Mouse (Mus musculus) forebrain, embryonic 14.5 days (tissue): ENCODE measurements around the gene Svop. TPM values are rescaled to one million over a fixed set of nuclear protein-coding genes. Genes with fewer than 3 reads are reported as not detected.

Experiments
- ATAC-seq: fragments of 200-750 bp; cut with Nextera tagmentation; 2 replicates; pipeline ENCODE4 v1.8.0; 2017; ENCODE audit warnings: mild to moderate bottlenecking, moderate library complexity
- DNase-seq: peaks from one replicate; pipeline ENCODE4 v3.0.0-alpha.2; 2015; ENCODE audit warnings: low spot score
- H3K27ac ChIP-seq: fragments of 300-500 bp; sonication (generic); 2 replicates; pipeline ENCODE4 v1.5.1; 2014; ENCODE audit warnings: low read depth, mild to moderate bottlenecking, control low read depth, low read length, moderate library complexity
- H3K27me3 ChIP-seq: fragments of 300-500 bp; sonication (generic); replicated peaks from 2 replicates; pipeline ENCODE4 v1.6.1; 2014; ENCODE audit warnings: low read length, control low read depth, mixed read lengths; ENCODE audit not compliant: control insufficient read depth, insufficient read depth
- H3K36me3 ChIP-seq: fragments of 300-500 bp; sonication (generic); 2 replicates; pipeline ENCODE4 v1.6.1; 2014; ENCODE audit warnings: low read length, control low read depth; ENCODE audit not compliant: control insufficient read depth, insufficient read depth
- H3K4me1 ChIP-seq: fragments of 300-500 bp; sonication (generic); 2 replicates; pipeline ENCODE4 v1.6.1; 2014; ENCODE audit warnings: antibody characterized with exemption, low read length, control low read depth; ENCODE audit not compliant: control insufficient read depth, insufficient read depth
- H3K4me2 ChIP-seq: fragments of 300-500 bp; sonication (generic); 2 replicates; pipeline ENCODE4 v1.6.1; 2014; ENCODE audit warnings: mild to moderate bottlenecking, control low read depth, low read length
- H3K4me3 ChIP-seq: fragments of 300-500 bp; sonication (generic); 2 replicates; pipeline ENCODE4 v1.5.1; 2014; ENCODE audit warnings: low read depth, low read length, control low read depth
- H3K9ac ChIP-seq: fragments of 300-500 bp; sonication (generic); 2 replicates; pipeline ENCODE4 v1.6.1; 2014; ENCODE audit warnings: mild to moderate bottlenecking, low read length, control low read depth, moderate library complexity
- H3K9me3 ChIP-seq: fragments of 300-500 bp; sonication (generic); replicated peaks from 2 replicates; pipeline ENCODE4 v1.6.1; 2016; ENCODE audit warnings: low read length, control low read depth, mixed read lengths; ENCODE audit not compliant: control insufficient read depth
- WGBS: fragments of 180-500 bp; shearing (Covaris S2); extraction: QIAGEN DNeasy Blood & Tissue Kit; methylation state at CpG from one replicate; pipeline ENCODE4 v1.1.7; 2014; 5-methylcytosine and 5-hydroxymethylcytosine counted together
- polyA plus RNA-seq: library from polyadenylated mRNA; unstranded; fragments of >200 nt; fragmentation: Nextera tagmentation; extraction: Ambion mirVana; gene quantifications from 2 replicates; pipeline ENCODE4 v1.2.1, GENCODE M21; 2014

Gene Svop
- polyA plus RNA-seq, 1 experiment from 2014 or later, result 60.5 TPM

DNA sequence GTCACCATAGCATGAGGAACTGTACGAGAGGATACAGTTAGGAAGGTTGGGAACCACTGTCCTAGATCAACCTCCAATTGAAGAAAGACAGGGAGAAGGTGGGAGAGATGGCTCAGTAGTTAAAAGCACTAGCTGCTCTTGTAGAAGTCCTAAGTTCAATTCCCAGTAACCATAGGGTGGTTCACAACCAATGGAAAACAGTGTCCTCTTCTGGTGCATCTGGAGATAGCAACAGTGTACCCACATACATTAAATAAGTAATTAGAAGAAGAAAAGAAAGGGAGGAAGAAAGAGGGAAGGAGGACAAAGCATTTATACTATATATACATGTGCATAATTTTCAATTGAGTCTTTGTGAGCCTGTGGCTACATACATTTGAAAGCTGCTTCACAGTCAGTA lies 46.2 kb downstream of the Svop start:
- Histone ChIP-seq H3K4me2 (no peak overlapping the region), H3K9ac (no peak overlapping the region), H3K27ac (no peak overlapping the region), H3K27me3 (no peaks in the 10 kb centered on the region), H3K36me3 (peaks cover 18% of the 10 kb centered on the region), H3K9me3 (no peaks in the 10 kb centered on the region), H3K4me1 (no peaks in the 10 kb centered on the region), H3K4me3 (no peak overlapping the region)
- WGBS, result 82% methylated on average over 1 of the region's 1 CpGs
- DNase-seq (no peak), ATAC-seq (no peak)

DNA sequence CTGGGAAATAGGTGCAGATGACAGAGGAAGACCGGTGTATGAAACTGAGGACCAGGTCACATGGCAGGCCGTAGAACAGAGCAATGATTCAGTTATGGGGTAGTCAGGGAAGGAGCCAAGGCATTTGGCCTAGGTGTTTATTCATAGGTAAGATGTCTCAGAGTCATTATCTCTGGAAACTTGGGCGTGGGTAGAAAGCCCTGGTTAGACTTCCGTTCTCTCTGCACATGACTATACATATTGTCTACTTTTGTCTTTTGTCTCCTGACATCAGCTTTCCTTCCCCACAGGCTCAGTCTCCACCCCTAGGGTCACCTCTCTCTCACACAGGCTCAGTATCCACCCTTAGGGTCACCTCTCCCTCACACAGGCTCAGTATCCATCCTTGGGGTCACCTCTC lies 47.6 kb downstream of the Svop start:
- Histone ChIP-seq H3K4me1 (no peaks in the 10 kb centered on the region), H3K27ac (no peak overlapping the region), H3K27me3 (no peaks in the 10 kb centered on the region), H3K4me2 (no peak overlapping the region), H3K36me3 (peaks cover 18% of the 10 kb centered on the region), H3K9ac (no peak overlapping the region), H3K9me3 (no peaks in the 10 kb centered on the region), H3K4me3 (no peak overlapping the region)
- WGBS, result 86% methylated on average over 4 of the region's 4 CpGs
- DNase-seq (no peak), ATAC-seq (no peak)

DNA sequence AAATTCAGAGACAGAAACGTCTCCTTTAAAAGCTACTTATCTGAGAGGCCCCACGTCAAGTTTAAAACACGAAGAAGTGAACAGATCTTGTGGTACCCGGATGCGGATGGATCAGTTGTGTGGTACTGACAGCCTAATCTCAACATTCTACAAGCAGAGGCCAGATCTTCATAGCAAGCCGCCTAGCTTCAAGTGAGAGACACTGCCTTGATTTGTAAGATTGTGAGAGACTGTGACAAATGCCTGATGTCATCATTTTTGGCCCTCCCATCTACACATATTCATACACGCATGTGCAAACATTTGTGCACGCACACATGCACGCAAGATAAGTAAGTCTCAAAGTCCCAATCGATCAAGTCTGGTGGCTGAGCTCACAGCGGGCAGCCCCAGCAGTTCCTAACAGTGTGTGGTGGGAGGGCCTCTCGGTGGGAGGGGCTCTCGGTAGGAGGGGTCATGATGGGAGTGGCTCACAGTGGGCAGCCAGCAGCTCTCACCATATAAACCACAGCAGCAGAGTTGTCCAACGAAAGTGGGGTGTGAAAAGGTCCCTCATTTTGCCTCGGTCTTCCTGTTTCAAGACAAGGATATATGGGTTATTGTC lies 49.9 kb downstream of the Svop start:
- Histone ChIP-seq H3K4me2 (no peak overlapping the region), H3K9me3 (no peaks in the 10 kb centered on the region), H3K4me1 (no peaks in the 10 kb centered on the region), H3K4me3 (no peak overlapping the region), H3K36me3 (peaks cover 30% of the 10 kb centered on the region), H3K9ac (no peak overlapping the region), H3K27me3 (no peaks in the 10 kb centered on the region), H3K27ac (no peak overlapping the region)
- DNase-seq, result no peak
- 15% methylated on average over 15 of the region's 15 CpGs for WGBS
- no peak for ATAC-seq

DNA sequence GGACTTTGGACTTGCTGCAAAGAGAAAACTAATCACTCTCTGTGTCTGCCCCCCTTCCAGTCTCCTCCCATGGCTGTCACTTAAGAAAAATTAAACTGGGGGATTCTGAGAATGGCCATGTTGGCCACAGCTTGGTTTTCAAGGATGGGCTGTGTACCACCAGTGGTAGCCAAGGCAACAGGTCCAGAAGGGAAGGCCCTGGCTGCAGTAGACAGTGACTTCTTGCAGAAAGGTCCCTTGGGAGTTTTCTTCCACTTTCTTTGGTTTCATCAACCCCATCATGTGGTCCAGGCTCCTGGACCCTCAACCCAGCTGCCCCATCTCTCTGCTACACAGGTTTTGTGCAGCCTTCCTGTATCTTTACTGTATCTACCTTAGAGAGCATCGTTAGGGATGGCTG lies 50.5 kb downstream of the Svop start:
- WGBS, result 54% methylated on average over 1 of the region's 1 CpGs
- H3K36me3 ChIP-seq, result peaks cover 30% of the 10 kb centered on the region
- H3K4me2 ChIP-seq, result no peak overlapping the region
- no peak for DNase-seq
- H3K27me3 ChIP-seq, result no peaks in the 10 kb centered on the region
- no peaks in the 10 kb centered on the region for H3K4me1 ChIP-seq
- H3K9me3 ChIP-seq, result no peaks in the 10 kb centered on the region
- no peak overlapping the region for H3K9ac ChIP-seq
- no peak for ATAC-seq
- no peak overlapping the region for H3K4me3 ChIP-seq
- no peak overlapping the region for H3K27ac ChIP-seq

DNA sequence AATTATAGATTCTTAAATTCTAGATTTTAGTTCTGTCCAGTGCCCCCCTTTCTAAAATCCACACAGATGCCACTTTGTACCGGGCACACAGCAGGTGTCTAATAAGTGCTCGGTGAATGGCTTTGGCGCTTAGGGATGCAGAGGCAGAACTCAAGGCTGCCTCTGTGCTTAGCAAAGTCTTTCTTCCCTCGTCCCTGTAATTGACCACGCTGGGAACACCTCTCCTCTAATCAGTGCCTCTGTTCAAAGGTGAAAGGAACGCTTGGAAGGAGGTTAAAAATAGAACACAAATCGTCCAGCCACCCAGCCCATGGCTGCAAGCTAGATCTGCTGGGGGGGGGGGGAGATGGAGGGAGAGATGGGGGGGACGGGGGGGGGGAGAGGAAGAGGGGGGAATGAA lies 50.9 kb downstream of the Svop start:
- Histone ChIP-seq H3K4me1 (no peaks in the 10 kb centered on the region), H3K27me3 (no peaks in the 10 kb centered on the region), H3K9ac (no peak overlapping the region), H3K36me3 (peaks cover 30% of the 10 kb centered on the region), H3K27ac (no peak overlapping the region), H3K4me3 (no peak overlapping the region), H3K9me3 (no peaks in the 10 kb centered on the region), H3K4me2 (no peak overlapping the region)
- no peak for DNase-seq
- no peak for ATAC-seq
- WGBS, result 5% methylated on average over 8 of the region's 8 CpGs

DNA sequence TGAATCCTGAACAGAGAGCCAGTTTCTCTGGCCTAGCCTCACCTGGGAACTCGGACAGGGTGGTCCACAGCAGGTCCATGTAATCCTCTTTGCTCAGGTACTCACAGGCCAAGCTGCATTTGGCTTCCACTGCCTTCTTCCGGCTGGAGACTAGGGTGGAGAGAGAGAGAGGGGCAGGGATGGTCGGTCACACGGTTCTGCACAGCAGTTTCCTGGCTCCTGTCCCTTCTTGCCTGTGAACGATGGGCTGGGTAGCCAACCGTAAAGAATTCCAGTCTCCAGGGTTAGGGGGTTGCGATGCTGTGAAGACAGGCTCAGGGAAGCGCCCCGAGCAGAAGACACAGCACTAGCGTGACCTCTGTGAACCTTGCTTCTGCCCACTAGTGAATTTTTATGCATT lies 56.3 kb downstream of the Svop start:
- 53% methylated on average over 10 of the region's 10 CpGs for WGBS
- no peaks in the 10 kb centered on the region for H3K9me3 ChIP-seq
- no peak for DNase-seq
- no peak overlapping the region for H3K9ac ChIP-seq
- no peak overlapping the region for H3K4me3 ChIP-seq
- H3K27me3 ChIP-seq, result no peaks in the 10 kb centered on the region
- H3K27ac ChIP-seq, result no peak overlapping the region
- no peak for ATAC-seq
- H3K4me2 ChIP-seq, result no peak overlapping the region
- H3K36me3 ChIP-seq, result peaks cover 18% of the 10 kb centered on the region; the same call in 1 of the 2 replicates
- H3K4me1 ChIP-seq, result no peaks in the 10 kb centered on the region

DNA sequence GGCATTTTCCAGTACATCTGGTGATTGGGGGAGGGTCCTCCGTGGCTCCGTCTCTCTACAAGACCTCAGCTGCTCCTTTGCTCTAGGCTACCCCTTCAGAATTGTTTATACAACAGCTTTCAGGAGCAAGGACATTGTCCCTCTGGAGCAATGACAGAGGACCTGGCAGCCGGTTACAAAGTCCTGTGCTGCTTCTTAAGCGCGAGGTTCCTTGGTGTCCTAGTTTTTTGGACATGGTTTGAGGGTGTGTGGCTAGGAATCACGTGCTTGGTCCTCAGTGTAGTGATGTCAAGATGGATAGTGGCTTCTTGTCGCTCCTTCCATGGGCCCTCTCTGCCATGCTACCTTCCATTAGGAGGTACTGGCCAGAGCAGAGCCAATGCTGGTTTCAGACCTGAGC lies 57.0 kb downstream of the Svop start:
- 83% methylated on average over 7 of the region's 7 CpGs for WGBS
- Histone ChIP-seq H3K36me3 (peaks cover 18% of the 10 kb centered on the region; the same call in 1 of the 2 replicates), H3K9me3 (no peaks in the 10 kb centered on the region), H3K27me3 (no peaks in the 10 kb centered on the region), H3K4me1 (no peaks in the 10 kb centered on the region), H3K9ac (no peak overlapping the region), H3K27ac (no peak overlapping the region), H3K4me2 (no peak overlapping the region), H3K4me3 (no peak overlapping the region)
- DNase-seq, result no peak
- ATAC-seq, result no peak

DNA sequence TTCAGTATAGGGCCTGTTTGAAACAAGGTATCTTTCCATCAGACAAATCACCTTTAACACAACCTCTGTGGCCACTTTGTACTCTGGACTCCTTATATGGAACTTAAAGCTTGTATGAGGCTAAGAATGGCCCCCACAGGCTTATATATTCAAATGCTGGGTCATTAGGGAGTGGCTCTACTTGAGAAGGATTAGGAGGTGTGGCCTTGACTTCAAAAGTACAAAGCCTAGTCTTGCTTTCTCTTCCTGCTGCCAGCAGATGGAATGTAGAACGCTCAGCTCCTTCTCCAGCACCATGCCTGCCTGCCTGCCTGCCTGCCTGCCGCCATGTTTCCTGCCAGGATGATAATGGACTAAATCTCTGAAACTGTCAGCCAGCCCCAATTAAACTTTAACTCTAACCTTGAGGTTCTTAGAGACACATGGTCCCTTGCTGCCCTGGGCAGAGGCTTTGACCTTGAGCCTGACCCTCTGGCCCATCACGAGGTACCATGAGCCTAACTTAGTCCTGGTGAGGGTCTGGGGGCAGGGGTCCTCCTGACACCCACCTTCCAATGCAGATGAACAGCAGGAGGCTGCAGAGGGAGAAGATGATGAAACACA lies 59.1 kb downstream of the Svop start:
- no peak overlapping the region for H3K4me2 ChIP-seq
- peaks cover 17% of the 10 kb centered on the region; the same call in 1 of the 2 replicates for H3K36me3 ChIP-seq
- no peak overlapping the region for H3K9ac ChIP-seq
- no peaks in the 10 kb centered on the region for H3K9me3 ChIP-seq
- WGBS, result 87% methylated on average over 3 of the region's 3 CpGs
- ATAC-seq (no peak), DNase-seq (no peak)
- no peaks in the 10 kb centered on the region for H3K27me3 ChIP-seq
- no peak overlapping the region for H3K27ac ChIP-seq
- H3K4me3 ChIP-seq, result no peak overlapping the region
- no peaks in the 10 kb centered on the region for H3K4me1 ChIP-seq

DNA sequence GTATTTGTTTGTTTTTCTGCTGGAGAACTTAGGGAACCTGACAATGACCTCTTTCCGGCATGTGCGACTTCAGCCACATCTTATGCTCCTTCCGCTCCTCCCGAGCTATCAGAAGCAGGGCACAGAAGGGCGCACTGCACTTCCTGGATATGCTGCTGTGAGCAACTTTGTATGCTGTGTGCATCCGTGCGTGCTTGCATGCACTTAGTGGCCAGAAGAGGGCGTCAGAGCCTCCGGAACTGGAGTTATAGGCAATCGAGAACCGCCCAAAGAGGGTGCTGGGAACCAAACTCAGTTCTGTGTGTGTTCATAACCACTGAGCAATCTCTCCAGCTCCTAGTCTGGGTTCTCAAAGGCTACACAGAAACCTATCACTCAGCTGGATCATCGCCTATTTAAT lies 60.7 kb downstream of the Svop start:
- no peak overlapping the region for H3K9ac ChIP-seq
- H3K4me3 ChIP-seq, result no peak overlapping the region
- peaks cover 14% of the 10 kb centered on the region; the same call in 1 of the 2 replicates for H3K36me3 ChIP-seq
- no peak for ATAC-seq
- H3K27ac ChIP-seq, result no peak overlapping the region
- no peak for DNase-seq
- no peaks in the 10 kb centered on the region for H3K4me1 ChIP-seq
- 95% methylated on average over 12 of the region's 12 CpGs for WGBS
- H3K4me2 ChIP-seq, result no peak overlapping the region
- H3K27me3 ChIP-seq, result no peaks in the 10 kb centered on the region
- no peaks in the 10 kb centered on the region for H3K9me3 ChIP-seq
